Mouse (Mus musculus) heart, embryonic 14.5 days (tissue): ENCODE data around the gene Mtrf1. TPM values are rescaled to one million over a fixed set of nuclear protein-coding genes. Genes with fewer than 3 reads are reported as not detected.
A peak's percentile ranks its signal among the peaks of the same experiment; 100 is the strongest.
"Not testable (repeated sequence)": the region's sequence is repeated elsewhere in the genome, so short reads cannot be mapped to it uniquely, and the experiment has no call there.

Experiments
- ATAC-seq: fragments of 200-750 bp; cut with Nextera tagmentation; 2 replicates; pipeline ENCODE4 v1.8.0; 2017; ENCODE audit warnings: low read depth, moderate TSS enrichment; ENCODE audit not compliant: insufficient number of reproducible peaks, insufficient read depth, low FRiP score
- H3K27ac ChIP-seq, 2 experiments: fragments of 200-500 bp in 1 of 2; fragments of 300-500 bp in 1 of 2; sonication (generic) in 1 of 2; replicated peaks in 1 of 2; 2 replicates each; pipeline ENCODE4 v1.5.1; 2012 to 2014; ENCODE audit warnings: low read depth in 2 of 2, low read length in 2 of 2, control low read depth in 1 of 2, mild to moderate bottlenecking in 1 of 2, mixed read lengths in 1 of 2; ENCODE audit not compliant: control insufficient read depth in 1 of 2, insufficient read depth in 1 of 2
- H3K27me3 ChIP-seq: fragments of 300-500 bp; sonication (generic); 2 replicates; pipeline ENCODE4 v1.6.1; 2014; ENCODE audit warnings: mild to moderate bottlenecking, low read length, control low read depth; ENCODE audit not compliant: control insufficient read depth, insufficient read depth
- H3K36me3 ChIP-seq: fragments of 300-500 bp; sonication (generic); 2 replicates; pipeline ENCODE4 v1.6.1; 2014; ENCODE audit warnings: mild to moderate bottlenecking, control low read depth, low read length, mixed read lengths; ENCODE audit not compliant: control insufficient read depth, insufficient read depth
- H3K4me1 ChIP-seq, 2 experiments: fragments of 200-500 bp in 1 of 2; fragments of 300-500 bp in 1 of 2; sonication (generic) in 1 of 2; 2 replicates each; pipeline ENCODE4 v1.6.1; 2012 to 2014; ENCODE audit warnings: low read length in 2 of 2, control low read depth in 1 of 2, mixed read lengths in 1 of 2; ENCODE audit not compliant: control insufficient read depth in 2 of 2, insufficient read depth in 2 of 2
- H3K4me2 ChIP-seq: fragments of 300-500 bp; sonication (generic); 2 replicates; pipeline ENCODE4 v1.6.1; 2014; ENCODE audit warnings: mild to moderate bottlenecking, low read length
- H3K4me3 ChIP-seq, 2 experiments: fragments of 200-500 bp in 1 of 2; fragments of 300-500 bp in 1 of 2; sonication (generic) in 1 of 2; 2 replicates each; pipeline ENCODE4 v1.5.1; 2012 to 2014; ENCODE audit warnings: low read length in 2 of 2, mild to moderate bottlenecking in 2 of 2, control low read depth in 1 of 2, low read depth in 1 of 2, moderate library complexity in 1 of 2; ENCODE audit not compliant: control insufficient read depth in 1 of 2, insufficient read depth in 1 of 2
- H3K9ac ChIP-seq: fragments of 300-500 bp; sonication (generic); 2 replicates; pipeline ENCODE4 v1.6.1; 2014; ENCODE audit warnings: mild to moderate bottlenecking, low read length
- H3K9me3 ChIP-seq: fragments of 300-500 bp; sonication (generic); 2 replicates; pipeline ENCODE4 v1.6.1; 2016; ENCODE audit warnings: low read length, control low read depth; ENCODE audit not compliant: control insufficient read depth
- WGBS: fragments of 180-500 bp; shearing (Covaris S2); extraction: QIAGEN DNeasy Blood & Tissue Kit; methylation state at CpG from one replicate; pipeline ENCODE4 v1.1.7; 2014; 5-methylcytosine and 5-hydroxymethylcytosine counted together
- polyA plus RNA-seq: library from polyadenylated mRNA; unstranded; fragments of >200 nt; fragmentation: Nextera tagmentation; extraction: Ambion mirVana; gene quantifications from 2 replicates; pipeline ENCODE4 v1.2.1, GENCODE M21; 2014

The Mtrf1 gene
- polyA plus RNA-seq, 1 experiment from 2014 or later, result 10.9 TPM

GRCm38 (mm10) chr14:79451681-79452590 lies 54.4 kb downstream of the Mtrf1 start, which contains the start of gene Kbtbd6:
Kbtbd6 (plus strand) TSS chr14:79451835.
- H3K9me3 ChIP-seq, H3K36me3 ChIP-seq, H3K4me1 ChIP-seq, H3K27me3 ChIP-seq: not testable (repeated sequence)
- ATAC-seq, result peak; percentile 85
- peak within 1 kb of the TSS; percentile 61 for H3K4me2 ChIP-seq
- H3K9ac ChIP-seq, result peak within 1 kb of the TSS; percentile 62
- WGBS, result 13% methylated on average over 36 of the region's 89 CpGs
- H3K27ac ChIP-seq, result peak within 1 kb of the TSS; percentile 7 to 54; a peak in 2 of 4 replicates
- H3K4me3 ChIP-seq, result peak within 1 kb of the TSS; percentile 48 to 66

- not testable (repeated sequence) for H3K4me1 ChIP-seq, H3K27ac ChIP-seq, H3K4me3 ChIP-seq, H3K9me3 ChIP-seq, H3K36me3 ChIP-seq, H3K4me2 ChIP-seq, H3K27me3 ChIP-seq, H3K9ac ChIP-seq
- 96% methylated on average over 7 of the region's 10 CpGs for WGBS
- ATAC-seq, result 0 out of 2 replicates have a peak, but pooled peaks have one; percentile 12
Observed at GRCm38 (mm10) chr14:79452591-79452934, 55.0 kb downstream of the Mtrf1 start.

- ATAC-seq, result no peak
- H3K27me3 ChIP-seq, result no peaks in the 10 kb centered on the region
- no peak overlapping the region for H3K4me2 ChIP-seq
- 86% methylated on average over 1 of the region's 1 CpGs for WGBS
- no peak overlapping the region for H3K27ac ChIP-seq
- no peaks in the 10 kb centered on the region for H3K4me1 ChIP-seq
- no peaks in the 10 kb centered on the region for H3K9me3 ChIP-seq
- H3K9ac ChIP-seq, result no peak overlapping the region
- H3K36me3 ChIP-seq, result peaks cover 47% of the 10 kb centered on the region
- H3K4me3 ChIP-seq, result no peak overlapping the region
Observed at GRCm38 (mm10) chr14:79460401-79460800, 62.8 kb downstream of the Mtrf1 start.

GRCm38 (mm10) chr14:79460988-79461387 lies 63.4 kb downstream of the Mtrf1 start:
- no peaks in the 10 kb centered on the region for H3K9me3 ChIP-seq
- no peak for ATAC-seq
- H3K9ac ChIP-seq, result no peak overlapping the region
- H3K4me3 ChIP-seq, result no peak overlapping the region
- H3K27me3 ChIP-seq, result no peaks in the 10 kb centered on the region
- H3K4me1 ChIP-seq, result no peaks in the 10 kb centered on the region
- H3K4me2 ChIP-seq, result no peak overlapping the region
- 89% methylated on average over 4 of the region's 4 CpGs for WGBS
- peaks cover 53% of the 10 kb centered on the region for H3K36me3 ChIP-seq
- no peak overlapping the region for H3K27ac ChIP-seq

- H3K36me3 ChIP-seq, result peaks cover 89% of the 10 kb centered on the region
- H3K9me3 ChIP-seq, result no peaks in the 10 kb centered on the region
- no peak for ATAC-seq
- H3K27me3 ChIP-seq, result no peaks in the 10 kb centered on the region
- no peak overlapping the region for H3K4me3 ChIP-seq
- H3K4me2 ChIP-seq, result no peak overlapping the region
- no peak overlapping the region for H3K27ac ChIP-seq
- WGBS, result 81% methylated on average over 1 of the region's 1 CpGs
- H3K4me1 ChIP-seq, result no peaks in the 10 kb centered on the region
- H3K9ac ChIP-seq, result no peak overlapping the region
Observed at GRCm38 (mm10) chr14:79465623-79466022, 68.1 kb downstream of the Mtrf1 start.

- Histone ChIP-seq H3K9me3 (no peaks in the 10 kb centered on the region), H3K4me3 (no peak overlapping the region), H3K4me1 (no peaks in the 10 kb centered on the region), H3K36me3 (peaks cover 92% of the 10 kb centered on the region), H3K4me2 (no peak overlapping the region), H3K27me3 (no peaks in the 10 kb centered on the region), H3K9ac (no peak overlapping the region), H3K27ac (no peak overlapping the region)
- 22% methylated on average over 3 of the region's 3 CpGs for WGBS
- ATAC-seq, result no peak
Observed at GRCm38 (mm10) chr14:79467621-79468020, 70.0 kb downstream of the Mtrf1 start.
